Comparison of ENCODE assay signal across 8 mouse cellular contexts in genomic region chr7:116307099-116307870, GRCm38 (mm10). TPM values are rescaled to one million over a fixed set of nuclear protein-coding genes. Genes with fewer than 3 reads are reported as not detected.
DNase-seq lines count a peak whose midpoint lies in the region; ATAC-seq and TF ChIP-seq lines count a peak whose summit lies in the region.

No protein-coding gene starts in this region.

- peak; percentile 86 for ATAC-seq in hindbrain, embryonic 15.5 days (ENCODE audit: low FRiP score, low read depth)

- H3K27ac ChIP-seq in spleen, adult 2 months (ENCODE audit: insufficient read depth, low read length): no peak overlapping the region
- H3K27ac ChIP-seq in gastrocnemius, adult 2 months: peak overlapping the region; percentile 49
- H3K27ac ChIP-seq in hindbrain, embryonic 15.5 days (replicated peaks): peak overlapping the region; percentile 62
- peak overlapping the region; percentile 56 for H3K27ac ChIP-seq in limb, embryonic 10.5 days
- peak overlapping the region; percentile 94 for H3K27ac ChIP-seq in midbrain, embryonic 10.5 days (replicated peaks)

- peaks cover 19% of the 10 kb centered on the region for H3K27me3 ChIP-seq in spleen, adult 2 months (ENCODE audit: control insufficient read depth, insufficient read depth, low read length)
- peaks cover 18% of the 10 kb centered on the region; the same call in 1 of the 2 replicates for H3K27me3 ChIP-seq in hindbrain, embryonic 15.5 days
- peaks cover 40% of the 10 kb centered on the region for H3K27me3 ChIP-seq in limb, embryonic 10.5 days (ENCODE audit: low read depth, poor library complexity, severe bottlenecking)
- peaks cover 8% of the 10 kb centered on the region for H3K27me3 ChIP-seq in midbrain, embryonic 10.5 days (ENCODE audit: low read depth, poor library complexity, severe bottlenecking)
- peaks cover 6% of the 10 kb centered on the region for H3K27me3 ChIP-seq in splenic B cell, adult 2 months (ENCODE audit: control insufficient read depth, insufficient read depth, low read length, poor library complexity, severe bottlenecking)

- TF ChIP-seq POLR2A in spleen, adult 2 months (IDR thresholded peaks at IDR 0.05; ENCODE audit: low read depth, low read length): no peak

- H3K4me1 ChIP-seq in spleen, adult 2 months (ENCODE audit: control insufficient read depth, insufficient read depth, insufficient read length): peaks cover 10% of the 10 kb centered on the region
- H3K4me1 ChIP-seq in hindbrain, embryonic 15.5 days (replicated peaks): peaks cover 26% of the 10 kb centered on the region
- peaks cover 29% of the 10 kb centered on the region for H3K4me1 ChIP-seq in limb, embryonic 10.5 days
- peaks cover 43% of the 10 kb centered on the region for H3K4me1 ChIP-seq in midbrain, embryonic 10.5 days

- peak overlapping the region; percentile 100 for H3K4me2 ChIP-seq in hindbrain, embryonic 15.5 days

- TF ChIP-seq CTCF in spleen, adult 2 months (IDR thresholded peaks at IDR 0.05; ENCODE audit: extremely low read depth, insufficient read depth, insufficient read length, insufficient replicate concordance): no peak
- TF ChIP-seq CTCF in gastrocnemius, adult 2 months (IDR thresholded peaks at IDR 0.05): no peak

- H3K4me3 ChIP-seq in spleen, adult 2 months (ENCODE audit: extremely low read depth, insufficient read depth, insufficient read length): peak overlapping the region; percentile 88
- H3K4me3 ChIP-seq in gastrocnemius, adult 2 months: peak overlapping the region; percentile 78
- H3K4me3 ChIP-seq in hindbrain, embryonic 15.5 days: peak overlapping the region; percentile 75
- peak overlapping the region; percentile 79 for H3K4me3 ChIP-seq in limb, embryonic 10.5 days
- peak overlapping the region; percentile 78 for H3K4me3 ChIP-seq in midbrain, embryonic 10.5 days

- peak overlapping the region; percentile 42 for H3K9ac ChIP-seq in hindbrain, embryonic 15.5 days

- DNase-seq in spleen, adult 2 months (ENCODE audit: low read depth in 1 of 2, low spot score in 2 of 2): peak in 1 of 2 experiments; percentile 8
- DNase-seq in spleen, postnatal 4 days (ENCODE audit: low spot score in 2 of 2): no peak
- peak; percentile 53 to 56 for DNase-seq in cerebellum, postnatal 36 days
- DNase-seq in gastrocnemius, adult 2 months: peak; percentile 77
- DNase-seq in limb, embryonic 10.5 days (ENCODE audit: low spot score): peak; percentile 84
- DNase-seq in midbrain, embryonic 10.5 days (ENCODE audit: low spot score): peak; percentile 88
- peak; percentile 39 for DNase-seq in splenic B cell, adult 2 months (ENCODE audit: low read depth, low spot score)

- 1% methylated on average over 63 of the region's 63 CpGs for whole genome bisulfite sequencing in spleen, adult 2 months
- WGBS in hindbrain, embryonic 15.5 days: under 1% methylated on average over 60 of the region's 63 CpGs
- under 1% methylated on average over 62 of the region's 63 CpGs for WGBS in limb, embryonic 10.5 days
- under 1% methylated on average over 63 of the region's 63 CpGs for WGBS in midbrain, embryonic 10.5 days

- H3K36me3 ChIP-seq in spleen, adult 2 months (ENCODE audit: control insufficient read depth, insufficient read depth, low read length): no peaks in the 10 kb centered on the region
- H3K36me3 ChIP-seq in hindbrain, embryonic 15.5 days: no peaks in the 10 kb centered on the region
- no peaks in the 10 kb centered on the region for H3K36me3 ChIP-seq in limb, embryonic 10.5 days
- H3K36me3 ChIP-seq in midbrain, embryonic 10.5 days: peaks cover 17% of the 10 kb centered on the region
- no peaks in the 10 kb centered on the region for H3K36me3 ChIP-seq in splenic B cell, adult 2 months (ENCODE audit: control insufficient read depth, insufficient read depth, low read length, poor library complexity, severe bottlenecking)

- intact Hi-C loops in gastrocnemius, adult 2 months (cut with DNase I): no loop called here

- no peaks in the 10 kb centered on the region for H3K9me3 ChIP-seq in hindbrain, embryonic 15.5 days
- H3K9me3 ChIP-seq in limb, embryonic 10.5 days (replicated peaks): no peaks in the 10 kb centered on the region
- no peaks in the 10 kb centered on the region for H3K9me3 ChIP-seq in midbrain, embryonic 10.5 days (replicated peaks)

RNA-seq across cellular contexts. Expression of gene Plekha7, which starts 0.9 kb away (rescaled TPM):
- 3.8 and 3.9 TPM in 2 replicates for polyA plus RNA-seq in spleen, adult 2 months (2012; rRNA removed)
- total RNA-seq in gastrocnemius, adult 2 months (2021): 1 to 10 TPM; 1.0 to 1.4 TPM
- 9.4 and 10.3 TPM in 2 replicates for polyA plus RNA-seq in hindbrain, embryonic 15.5 days (2015; fragmentation: Nextera tagmentation; extraction: Ambion mirVana)
- 5.8 and 6.9 TPM in 2 replicates for polyA plus RNA-seq in limb, embryonic 10.5 days (2016; fragmentation: Nextera tagmentation; extraction: Ambion mirVana)
- polyA plus RNA-seq in midbrain, embryonic 10.5 days (2016; fragmentation: Nextera tagmentation; extraction: Ambion mirVana): 25.5 and 25.7 TPM in 2 replicates

RNA-seq across cellular contexts. Expression of gene Rps13, which starts 26.7 kb away (rescaled TPM):
- polyA plus RNA-seq in spleen, adult 2 months (2012; rRNA removed): 73.6 and 160 TPM in 2 replicates
- total RNA-seq in gastrocnemius, adult 2 months (2021): 100 to 1,000 TPM; 247 to 325 TPM
- polyA plus RNA-seq in hindbrain, embryonic 15.5 days (2015; fragmentation: Nextera tagmentation; extraction: Ambion mirVana): 480 and 532 TPM in 2 replicates
- 840 and 992 TPM in 2 replicates for polyA plus RNA-seq in limb, embryonic 10.5 days (2016; fragmentation: Nextera tagmentation; extraction: Ambion mirVana)
- polyA plus RNA-seq in midbrain, embryonic 10.5 days (2016; fragmentation: Nextera tagmentation; extraction: Ambion mirVana): 708 and 841 TPM in 2 replicates

Comparison
In these comparisons a context has a peak if more than half of its experiments do, and no peak if none do; other contexts are left out.
1. DNase-seq: peak in cerebellum, postnatal 36 days (2 of 2), gastrocnemius, adult 2 months (single experiment), limb, embryonic 10.5 days (single experiment), midbrain, embryonic 10.5 days (single experiment) and splenic B cell, adult 2 months (single experiment); none in spleen, postnatal 4 days (0 of 2).
2. Peak in every context shown above with its lines, with median percentiles within 50 percentile points of each other: H3K4me3 ChIP-seq.